Mouse (Mus musculus): ENCODE results near the gene Arid5b. TPM values are rescaled to one million over a fixed set of nuclear protein-coding genes. Genes with fewer than 3 reads are reported as not detected.

Arid5b gene
- polyA plus RNA-seq, 1 experiment from 2014 or later: 44.2 TPM

GRCm38 (mm10) chr10:68164723-68165706 lies 113.5 kb downstream of the Arid5b start:
- Histone ChIP-seq H3K9ac (no peak overlapping the region), H3K4me2 (replicated peaks) (no peak overlapping the region), H3K27me3 (no peaks in the 10 kb centered on the region), H3K4me1 (peaks cover 54% of the 10 kb centered on the region), H3K27ac (peak overlapping the region; percentile 67; the same call in 1 of the 2 replicates), H3K36me3 (peaks cover 10% of the 10 kb centered on the region), H3K4me3 (no peak overlapping the region), H3K9me3 (no peaks in the 10 kb centered on the region)
- WGBS: 61% methylated on average over 8 of the region's 8 CpGs
- no peak for ATAC-seq (ENCODE audit: low FRiP score, low read depth)

GRCm38 (mm10) chr10:68164137-68164536 lies 114.4 kb downstream of the Arid5b start:
- Histone ChIP-seq H3K4me2 (replicated peaks) (no peak overlapping the region), H3K4me3 (no peak overlapping the region), H3K36me3 (peaks cover 13% of the 10 kb centered on the region), H3K27ac (no peak overlapping the region), H3K4me1 (peaks cover 46% of the 10 kb centered on the region), H3K9me3 (no peaks in the 10 kb centered on the region), H3K9ac (no peak overlapping the region), H3K27me3 (no peaks in the 10 kb centered on the region)
- no peak for ATAC-seq (ENCODE audit: low FRiP score, low read depth)
- WGBS: 75% methylated on average over 2 of the region's 2 CpGs

GRCm38 (mm10) chr10:68159759-68160158 lies 118.8 kb downstream of the Arid5b start:
- Histone ChIP-seq H3K27ac (no peak overlapping the region), H3K27me3 (no peaks in the 10 kb centered on the region), H3K4me3 (no peak overlapping the region), H3K4me2 (replicated peaks) (no peak overlapping the region), H3K9ac (no peak overlapping the region), H3K4me1 (peaks cover 26% of the 10 kb centered on the region), H3K9me3 (no peaks in the 10 kb centered on the region), H3K36me3 (peaks cover 13% of the 10 kb centered on the region)
- ATAC-seq (ENCODE audit: low FRiP score, low read depth): no peak
- WGBS: 93% methylated on average over 9 of the region's 9 CpGs

- H3K27me3 ChIP-seq: no peaks in the 10 kb centered on the region
- no peaks in the 10 kb centered on the region for H3K9me3 ChIP-seq
- no peak overlapping the region for H3K4me3 ChIP-seq
- no peak overlapping the region for H3K27ac ChIP-seq
- no peak overlapping the region for H3K9ac ChIP-seq
- 74% methylated on average over 5 of the region's 5 CpGs for WGBS
- no peak overlapping the region for H3K4me2 ChIP-seq (replicated peaks)
- H3K36me3 ChIP-seq: peaks cover 15% of the 10 kb centered on the region
- ATAC-seq (ENCODE audit: low FRiP score, low read depth): no peak
- peaks cover 18% of the 10 kb centered on the region for H3K4me1 ChIP-seq
Observed at GRCm38 (mm10) chr10:68158555-68158954, 120.0 kb downstream of the Arid5b start.

- Histone ChIP-seq H3K9ac (no peak overlapping the region), H3K27me3 (no peaks in the 10 kb centered on the region), H3K9me3 (no peaks in the 10 kb centered on the region), H3K36me3 (peaks cover 15% of the 10 kb centered on the region), H3K4me3 (no peak overlapping the region), H3K4me2 (replicated peaks) (peak overlapping the region; percentile 12; the same call in 1 of the 2 replicates), H3K4me1 (peaks cover 18% of the 10 kb centered on the region), H3K27ac (no peak overlapping the region)
- no peak for ATAC-seq (ENCODE audit: low FRiP score, low read depth)
- 39% methylated on average over 8 of the region's 8 CpGs for WGBS
Observed at GRCm38 (mm10) chr10:68157511-68157910, 121.0 kb downstream of the Arid5b start.

- Histone ChIP-seq H3K4me2 (replicated peaks) (no peak overlapping the region), H3K27me3 (no peaks in the 10 kb centered on the region), H3K9me3 (peaks cover 4% of the 10 kb centered on the region), H3K9ac (no peak overlapping the region), H3K4me3 (no peak overlapping the region), H3K4me1 (peaks cover 18% of the 10 kb centered on the region), H3K36me3 (peaks cover 16% of the 10 kb centered on the region), H3K27ac (no peak overlapping the region)
- ATAC-seq (ENCODE audit: low FRiP score, low read depth): no peak
- WGBS: 46% methylated on average over 10 of the region's 10 CpGs
Observed at GRCm38 (mm10) chr10:68156646-68157245, 121.8 kb downstream of the Arid5b start.

- 83% methylated on average over 6 of the region's 6 CpGs for WGBS
- no peak for ATAC-seq (ENCODE audit: low FRiP score, low read depth)
- peaks cover 18% of the 10 kb centered on the region for H3K4me1 ChIP-seq
- H3K9me3 ChIP-seq: peaks cover 4% of the 10 kb centered on the region
- no peak overlapping the region for H3K4me3 ChIP-seq
- peaks cover 21% of the 10 kb centered on the region for H3K36me3 ChIP-seq
- no peak overlapping the region for H3K9ac ChIP-seq
- no peaks in the 10 kb centered on the region for H3K27me3 ChIP-seq
- H3K4me2 ChIP-seq (replicated peaks): no peak overlapping the region
- H3K27ac ChIP-seq: no peak overlapping the region
Observed at GRCm38 (mm10) chr10:68156159-68156558, 122.4 kb downstream of the Arid5b start.

- no peak for ATAC-seq (ENCODE audit: low FRiP score, low read depth)
- Histone ChIP-seq H3K27me3 (no peaks in the 10 kb centered on the region), H3K4me3 (no peak overlapping the region), H3K4me2 (replicated peaks) (no peak overlapping the region), H3K9me3 (peaks cover 4% of the 10 kb centered on the region), H3K27ac (no peak overlapping the region), H3K9ac (no peak overlapping the region), H3K36me3 (peaks cover 20% of the 10 kb centered on the region), H3K4me1 (peaks cover 18% of the 10 kb centered on the region)
- WGBS: 97% methylated on average over 6 of the region's 6 CpGs
Observed at GRCm38 (mm10) chr10:68155431-68156119, 123.0 kb downstream of the Arid5b start.

GRCm38 (mm10) chr10:68154046-68154765 lies 124.3 kb downstream of the Arid5b start:
- no peak overlapping the region for H3K4me3 ChIP-seq
- ATAC-seq (ENCODE audit: low FRiP score, low read depth): no peak
- peaks cover 4% of the 10 kb centered on the region for H3K9me3 ChIP-seq
- H3K9ac ChIP-seq: no peak overlapping the region
- peaks cover 18% of the 10 kb centered on the region for H3K4me1 ChIP-seq
- H3K27ac ChIP-seq: no peak overlapping the region
- WGBS: 87% methylated on average over 14 of the region's 14 CpGs
- H3K27me3 ChIP-seq: no peaks in the 10 kb centered on the region
- H3K36me3 ChIP-seq: peaks cover 18% of the 10 kb centered on the region
- no peak overlapping the region for H3K4me2 ChIP-seq (replicated peaks)

GRCm38 (mm10) chr10:68153344-68154045 lies 125.0 kb downstream of the Arid5b start:
- Histone ChIP-seq H3K4me3 (no peak overlapping the region), H3K9me3 (peaks cover 4% of the 10 kb centered on the region), H3K4me2 (replicated peaks) (no peak overlapping the region), H3K4me1 (peaks cover 20% of the 10 kb centered on the region), H3K9ac (no peak overlapping the region), H3K27me3 (no peaks in the 10 kb centered on the region), H3K36me3 (peaks cover 18% of the 10 kb centered on the region), H3K27ac (no peak overlapping the region)
- no peak for ATAC-seq (ENCODE audit: low FRiP score, low read depth)
- WGBS: 80% methylated on average over 11 of the region's 11 CpGs

GRCm38 (mm10) chr10:68148495-68148894 lies 130.0 kb downstream of the Arid5b start:
- no peaks in the 10 kb centered on the region for H3K27me3 ChIP-seq
- peaks cover 4% of the 10 kb centered on the region for H3K9me3 ChIP-seq
- H3K9ac ChIP-seq: no peak overlapping the region
- WGBS: 81% methylated on average over 6 of the region's 6 CpGs
- no peak overlapping the region for H3K4me3 ChIP-seq
- peaks cover 22% of the 10 kb centered on the region for H3K4me1 ChIP-seq
- peaks cover 16% of the 10 kb centered on the region for H3K36me3 ChIP-seq
- ATAC-seq (ENCODE audit: low FRiP score, low read depth): no peak
- no peak overlapping the region for H3K4me2 ChIP-seq (replicated peaks)
- H3K27ac ChIP-seq: no peak overlapping the region; the same call in 1 of the 2 replicates

Data from limb, embryonic 13.5 days (tissue).